Mouse (Mus musculus) CH12.LX (cell line): ENCODE results near the gene Gapvd1. TPM values are rescaled to one million over a fixed set of nuclear protein-coding genes. Genes with fewer than 3 reads are reported as not detected.

Experiments
- DNase-seq: peaks from one replicate; pipeline ENCODE4 v3.0.0-alpha.2; 2013; ENCODE audit errors: extremely low read depth
- H3K27ac ChIP-seq: 2 replicates; pipeline ENCODE4 v1.5.1; 2012; ENCODE audit warnings: low read depth, mild to moderate bottlenecking, control low read depth, moderate library complexity; ENCODE audit not compliant: insufficient read depth
- H3K27me3 ChIP-seq: replicated peaks from 2 replicates; pipeline ENCODE3; 2012; ENCODE audit warnings: inconsistent platforms
- H3K36me3 ChIP-seq, 2 experiments: replicated peaks in 1 of 2; 2 replicates each; pipeline versions ENCODE3 to v1.6.1; 2012; ENCODE audit warnings: inconsistent platforms in 1 of 2, low read length in 1 of 2, mild to moderate bottlenecking in 1 of 2, mixed read lengths in 1 of 2, moderate library complexity in 1 of 2; ENCODE audit not compliant: control insufficient read depth in 1 of 2, insufficient read depth in 1 of 2
- H3K4me1 ChIP-seq, 2 experiments: 2 replicates each; pipeline ENCODE4 v1.6.1; 2012; ENCODE audit warnings: inconsistent platforms in 1 of 2, moderate library complexity in 1 of 2; ENCODE audit not compliant: insufficient read depth in 2 of 2, control insufficient read depth in 1 of 2
- H3K4me2 ChIP-seq: 2 replicates; pipeline ENCODE4 v1.6.1; 2012; ENCODE audit warnings: low read depth, mild to moderate bottlenecking, control low read depth; ENCODE audit not compliant: poor library complexity, insufficient read depth, severe bottlenecking
- H3K4me3 ChIP-seq, 3 experiments: fragments of 150-350 bp in 1 of 3; sonication (generic) in 1 of 3; replicated peaks in 1 of 3; 2 replicates each; pipeline versions ENCODE3 to v1.5.1; 2011 to 2012; ENCODE audit warnings: low read depth in 2 of 3, low read length in 2 of 3, mild to moderate bottlenecking in 2 of 3, moderate library complexity in 2 of 3, control low read depth in 1 of 3, improper control_type of control experiment in 1 of 3, inconsistent platforms in 1 of 3, mixed read lengths in 1 of 3; ENCODE audit not compliant: poor library complexity in 1 of 3
- H3K79me2 ChIP-seq: replicated peaks from 2 replicates; pipeline ENCODE4 v1.6.1; 2012; ENCODE audit warnings: mild to moderate bottlenecking, moderate library complexity; ENCODE audit not compliant: control insufficient read depth, poor library complexity, insufficient read depth, severe bottlenecking; ENCODE audit errors: extremely low read depth
- H3K9ac ChIP-seq: 2 replicates; pipeline ENCODE4 v1.6.1; 2012; ENCODE audit warnings: low read depth, mild to moderate bottlenecking, control low read depth, moderate library complexity; ENCODE audit not compliant: insufficient read depth
- H3K9me3 ChIP-seq: replicated peaks from 2 replicates; pipeline ENCODE3; 2012; ENCODE audit warnings: low read length, inconsistent platforms, mixed read lengths
- BHLHE40 ChIP-seq: IDR thresholded peaks from 2 replicates; pipeline ENCODE4 v1.6.1; 2011; ENCODE audit warnings: mild to moderate bottlenecking, low read depth, low read length, improper control_type of control experiment
- CHD1 ChIP-seq: IDR thresholded peaks from 2 replicates; pipeline ENCODE4 v1.6.1; 2012; ENCODE audit warnings: low read depth, low read length, improper control_type of control experiment, inconsistent platforms
- EP300 ChIP-seq: IDR thresholded peaks from 2 replicates; pipeline ENCODE4 v1.6.1; 2011; ENCODE audit warnings: low read length, improper control_type of control experiment
- ETS1 ChIP-seq: conservative IDR thresholded peaks from 2 replicates; pipeline ENCODE4 v1.6.1; 2012; ENCODE audit warnings: low read depth, mild to moderate bottlenecking, inconsistent platforms, low read length, improper control_type of control experiment, moderate library complexity
- GABPA ChIP-seq: IDR thresholded peaks from 2 replicates; pipeline ENCODE4 v1.6.1; 2012; ENCODE audit warnings: low read depth, low read length, improper control_type of control experiment, inconsistent platforms; ENCODE audit not compliant: insufficient replicate concordance
- IRF4 ChIP-seq: IDR thresholded peaks from 2 replicates; pipeline ENCODE4 v1.6.1; 2014; ENCODE audit warnings: low read depth, mild to moderate bottlenecking, inconsistent platforms, low read length, improper control_type of control experiment
- JUND ChIP-seq: conservative IDR thresholded peaks from 2 replicates; pipeline ENCODE4 v1.6.1; 2011; ENCODE audit warnings: low read depth, low read length, improper control_type of control experiment
- KAT2A ChIP-seq: IDR thresholded peaks from 2 replicates; pipeline ENCODE4 v1.6.1; 2012; ENCODE audit warnings: low read length, improper control_type of control experiment, inconsistent platforms; ENCODE audit not compliant: insufficient replicate concordance
- MAFK ChIP-seq: IDR thresholded peaks from 2 replicates; pipeline ENCODE4 v1.6.1; 2011; ENCODE audit warnings: low read length, improper control_type of control experiment; ENCODE audit not compliant: insufficient replicate concordance
- MAX ChIP-seq: IDR thresholded peaks from 2 replicates; pipeline ENCODE4 v1.6.1; 2011; ENCODE audit warnings: low read length, improper control_type of control experiment
- MEF2A ChIP-seq: IDR thresholded peaks from 2 replicates; pipeline ENCODE4 v1.6.1; 2014; ENCODE audit warnings: low read depth, mild to moderate bottlenecking, inconsistent platforms, low read length, improper control_type of control experiment, borderline replicate concordance
- MXI1 ChIP-seq: IDR thresholded peaks from 2 replicates; pipeline ENCODE4 v1.6.1; 2011; ENCODE audit warnings: mild to moderate bottlenecking, low read depth, low read length, improper control_type of control experiment
- MYC ChIP-seq: IDR thresholded peaks from 2 replicates; pipeline ENCODE4 v1.6.1; 2011; ENCODE audit warnings: low read depth, mild to moderate bottlenecking, improper control_type of control experiment, low read length
- NELFE ChIP-seq: IDR thresholded peaks from 2 replicates; pipeline ENCODE4 v1.6.1; 2011; ENCODE audit warnings: low read depth, low read length, improper control_type of control experiment
- POLR2A ChIP-seq: IDR thresholded peaks from 2 replicates; pipeline ENCODE4 v1.6.1; 2011; ENCODE audit warnings: low read depth, mild to moderate bottlenecking, improper control_type of control experiment, low read length
- RCOR1 ChIP-seq: conservative IDR thresholded peaks from 2 replicates; pipeline ENCODE4 v1.6.1; 2012; ENCODE audit warnings: low read depth, mild to moderate bottlenecking, inconsistent platforms, low read length, improper control_type of control experiment
- TCF12 ChIP-seq: IDR thresholded peaks from 2 replicates; pipeline ENCODE4 v1.6.1; 2014; ENCODE audit warnings: low read depth, mild to moderate bottlenecking, inconsistent platforms, low read length, improper control_type of control experiment
- USF1 ChIP-seq: IDR thresholded peaks from 2 replicates; pipeline ENCODE4 v1.6.1; 2014; ENCODE audit warnings: low read depth, mild to moderate bottlenecking, inconsistent platforms, low read length, improper control_type of control experiment
- ZMIZ1 ChIP-seq: IDR thresholded peaks from 2 replicates; pipeline ENCODE4 v1.6.1; 2012; ENCODE audit warnings: low read depth, mild to moderate bottlenecking, inconsistent platforms, low read length, improper control_type of control experiment
- dilution Hi-C: fragments of 300-500 bp; cut with MboI; formaldehyde crosslinking; loops from 2 replicates; pipeline ENCODE4 v1.14.3; 2020; ENCODE audit warnings: low sequenced_read_pairs; ENCODE audit not compliant: extremely low pct_unique_long_range_greater_than_20kb, extremely low pct_ligation_motif_present
- in situ Hi-C: fragments of 300-500 bp; cut with MboI; formaldehyde crosslinking; loops from 3 replicates; pipeline ENCODE4 v1.14.3; 2019; ENCODE audit warnings: low sequenced_read_pairs, low pct_ligation_motif_present, low pct_unique_long_range_greater_than_20kb, mixed read lengths
- polyA plus RNA-seq: library from polyadenylated mRNA; unstranded; fragments of >175 nt; gene quantifications from 2 replicates; pipeline ENCODE4 v1.2.1, GENCODE M21; 2012; ENCODE audit warnings: low read depth; ENCODE audit not compliant: insufficient read length
- total RNA-seq, 2 experiments: library from RNA; depleted of rRNA; stranded (reverse); fragments of 300-350 nt in 1 of 2; fragments of >200 nt in 1 of 2; gene quantifications; 2 replicates each; pipeline ENCODE4 v1.2.3; 2012 to 2014

The Gapvd1 gene
- total and polyA plus RNA-seq, 3 experiments: 45.1 to 71.3 (median 47.0) TPM

- no peak overlapping the region for H3K4me3 ChIP-seq
- peaks cover 32 to 68% of the 10 kb centered on the region in 2 experiments for H3K36me3 ChIP-seq
Observed at GRCm38 (mm10) chr2:34727045-34727728, 27.8 kb downstream of the Gapvd1 start.

GRCm38 (mm10) chr2:34725269-34725668 lies 29.8 kb downstream of the Gapvd1 start:
- H3K4me1 ChIP-seq: peaks cover 0 to 12% of the 10 kb centered on the region in 2 experiments; a peak in 2 of 4 replicates
- no peak overlapping the region for H3K4me3 ChIP-seq
- H3K4me2 ChIP-seq: no peak overlapping the region
- TF ChIP-seq MEF2A (no peak), CHD1 (no peak), JUND (no peak), MYC (no peak), GABPA (no peak), MXI1 (no peak), MAX (no peak), TCF12 (no peak), RCOR1 (no peak), USF1 (no peak), KAT2A (no peak), NELFE (no peak)
- no peaks in the 10 kb centered on the region for H3K27me3 ChIP-seq
- in situ Hi-C loops (no loop called here), dilution Hi-C loops (no loop called here)
- peaks cover 37 to 80% of the 10 kb centered on the region in 2 experiments for H3K36me3 ChIP-seq
- H3K79me2 ChIP-seq: no peaks in the 10 kb centered on the region; the same call in 1 of the 2 replicates
- no peak overlapping the region for H3K27ac ChIP-seq
- H3K9me3 ChIP-seq: no peaks in the 10 kb centered on the region
- H3K9ac ChIP-seq: no peak overlapping the region
- no peak for DNase-seq

More at GRCm38 (mm10) chr2:34727045-34727728, 27.8 kb downstream of the Gapvd1 start:
- Histone ChIP-seq H3K4me1 (peaks cover 0 to 12% of the 10 kb centered on the region in 2 experiments; a peak in 2 of 4 replicates), H3K4me2 (peak overlapping the region; percentile 1; the same call in 1 of the 2 replicates), H3K27me3 (no peaks in the 10 kb centered on the region), H3K27ac (no peak overlapping the region), H3K79me2 (peaks cover 3% of the 10 kb centered on the region), H3K9me3 (no peaks in the 10 kb centered on the region), H3K9ac (no peak overlapping the region)
- peak; percentile 26 for DNase-seq
- in situ Hi-C loops (no loop called here), dilution Hi-C loops (no loop called here)
- TF ChIP-seq IRF4 (no peak), POLR2A (no peak), ZMIZ1 (no peak), MAFK (no peak), RCOR1 (no peak), BHLHE40 (no peak), ETS1 (peak; percentile 57; the same call in 1 of the 2 replicates), MAX (no peak), MEF2A (peak; percentile 88), EP300 (0 out of 2 replicates have a peak, but pooled peaks have one; percentile 24)
